Comparison of ENCODE assay signal across 8 mouse cellular contexts in the genomic region with DNA sequence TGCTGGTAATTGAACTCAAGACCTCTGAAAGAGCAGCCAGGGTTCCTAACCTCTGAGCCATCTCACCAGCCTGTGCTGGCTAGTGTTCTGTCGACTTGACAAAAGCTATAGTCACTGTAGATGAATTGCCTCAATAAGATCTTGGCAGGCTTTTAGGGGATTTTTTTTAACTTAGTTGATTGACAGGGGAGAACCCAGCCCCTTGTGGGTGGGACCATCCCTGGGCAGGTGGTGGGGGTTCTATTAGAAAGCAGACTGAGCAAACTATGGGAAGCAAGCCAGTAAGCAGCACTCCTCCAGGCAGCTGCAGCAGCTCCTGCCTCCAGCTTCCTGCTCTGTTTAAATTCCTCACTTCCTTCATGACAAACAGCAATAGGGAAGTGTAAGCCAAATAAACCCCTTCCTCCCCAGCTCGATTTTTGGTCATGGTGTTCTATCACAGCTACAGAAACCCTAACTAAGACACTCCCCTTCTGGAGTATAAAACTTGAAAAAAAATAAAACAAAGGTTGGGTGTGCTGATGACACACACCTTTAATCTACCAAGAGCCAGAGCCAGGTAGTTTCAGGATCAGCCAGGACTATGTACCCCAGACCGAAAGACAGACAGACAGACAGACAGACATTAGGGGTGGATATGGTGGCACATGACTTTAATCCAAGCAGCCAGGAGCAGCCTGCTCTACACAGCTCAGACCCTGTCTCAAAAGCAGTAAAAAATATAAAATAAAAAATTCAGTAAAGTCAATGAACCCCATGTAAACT. TPM values are rescaled to one million over a fixed set of nuclear protein-coding genes. Genes with fewer than 3 reads are reported as not detected.
DNase-seq lines count a peak whose midpoint lies in the region; ATAC-seq lines count a peak whose summit lies in the region.

No protein-coding gene starts in this region.

- no peak overlapping the region for H3K4me2 ChIP-seq in forebrain, embryonic 11.5 days (ENCODE audit: low read depth, low read length, severe bottlenecking)
- no peak overlapping the region for H3K4me2 ChIP-seq in hindbrain, embryonic 16.5 days (ENCODE audit: low read length)
- no peak overlapping the region for H3K4me2 ChIP-seq in lung, embryonic 15.5 days

- no peak overlapping the region for H3K9ac ChIP-seq in forebrain, embryonic 11.5 days (ENCODE audit: low read length)
- no peak overlapping the region for H3K9ac ChIP-seq in hindbrain, embryonic 16.5 days (ENCODE audit: low read depth, low read length)
- H3K9ac ChIP-seq in lung, embryonic 15.5 days, result no peak overlapping the region

- no peaks in the 10 kb centered on the region for H3K27me3 ChIP-seq in forebrain, embryonic 11.5 days (ENCODE audit: control insufficient read depth, insufficient read depth, low read length)
- no peaks in the 10 kb centered on the region for H3K27me3 ChIP-seq in forebrain, embryonic 10.5 days (ENCODE audit: poor library complexity, severe bottlenecking)
- no peaks in the 10 kb centered on the region for H3K27me3 ChIP-seq in hindbrain, embryonic 16.5 days (replicated peaks; ENCODE audit: control insufficient read depth, insufficient read depth, low read length)
- H3K27me3 ChIP-seq in lung, embryonic 15.5 days, result no peaks in the 10 kb centered on the region

- no peak overlapping the region for H3K4me3 ChIP-seq in forebrain, embryonic 11.5 days (ENCODE audit: low read depth, low read length)
- no peak overlapping the region for H3K4me3 ChIP-seq in forebrain, embryonic 10.5 days
- H3K4me3 ChIP-seq in hindbrain, embryonic 16.5 days (ENCODE audit: low read length), result no peak overlapping the region
- no peak overlapping the region for H3K4me3 ChIP-seq in lung, embryonic 15.5 days

- H3K4me1 ChIP-seq in forebrain, embryonic 11.5 days (replicated peaks; ENCODE audit: control insufficient read depth, insufficient read depth, low read length), result no peaks in the 10 kb centered on the region
- no peaks in the 10 kb centered on the region for H3K4me1 ChIP-seq in forebrain, embryonic 10.5 days
- H3K4me1 ChIP-seq in hindbrain, embryonic 16.5 days (ENCODE audit: control insufficient read depth, insufficient read depth, low read depth, low read length), result no peaks in the 10 kb centered on the region
- 0 out of 2 replicates have a peak, but pooled peaks cover 3% of the 10 kb centered on the region for H3K4me1 ChIP-seq in lung, embryonic 15.5 days

- no peak overlapping the region for H3K27ac ChIP-seq in forebrain, embryonic 11.5 days (ENCODE audit: low read depth, low read length)
- no peak overlapping the region for H3K27ac ChIP-seq in forebrain, embryonic 10.5 days
- H3K27ac ChIP-seq in hindbrain, embryonic 16.5 days (ENCODE audit: low read depth, low read length), result no peak overlapping the region
- peak overlapping the region; percentile 48; the same call in 1 of the 2 replicates for H3K27ac ChIP-seq in lung, embryonic 15.5 days

- peaks cover 6% of the 10 kb centered on the region; the same call in 1 of the 2 replicates for H3K9me3 ChIP-seq in forebrain, embryonic 11.5 days (ENCODE audit: control insufficient read depth, low read length)
- peaks cover 12% of the 10 kb centered on the region; the same call in 1 of the 2 replicates for H3K9me3 ChIP-seq in forebrain, embryonic 10.5 days
- H3K9me3 ChIP-seq in hindbrain, embryonic 16.5 days (ENCODE audit: control insufficient read depth, low read length), result no peaks in the 10 kb centered on the region
- H3K9me3 ChIP-seq in lung, embryonic 15.5 days, result no peaks in the 10 kb centered on the region

- 0 out of 2 replicates have a peak, but pooled peaks have one; percentile 10 for ATAC-seq in forebrain, embryonic 11.5 days (replicated peaks; ENCODE audit: low FRiP score)
- ATAC-seq in hindbrain, embryonic 16.5 days, result peak; percentile 77
- peak; percentile 84 for ATAC-seq in lung, embryonic 15.5 days (ENCODE audit: borderline replicate concordance, extremely low read depth, low FRiP score, low TSS enrichment)

- WGBS in forebrain, embryonic 11.5 days, result 88% methylated on average over 3 of the region's 3 CpGs
- WGBS in forebrain, embryonic 10.5 days, result 91% methylated on average over 3 of the region's 3 CpGs
- 69% methylated on average over 3 of the region's 3 CpGs for WGBS in hindbrain, embryonic 16.5 days
- 56% methylated on average over 3 of the region's 3 CpGs for WGBS in lung, embryonic 15.5 days

- H3K36me3 ChIP-seq in forebrain, embryonic 11.5 days (ENCODE audit: control insufficient read depth, insufficient read depth, low read length), result peaks cover 2% of the 10 kb centered on the region; the same call in 1 of the 2 replicates
- H3K36me3 ChIP-seq in forebrain, embryonic 10.5 days (replicated peaks), result peaks cover 56% of the 10 kb centered on the region
- 0 out of 2 replicates have a peak, but pooled peaks cover 2% of the 10 kb centered on the region for H3K36me3 ChIP-seq in hindbrain, embryonic 16.5 days (ENCODE audit: control insufficient read depth, insufficient read depth, low read length)
- peaks cover 9% of the 10 kb centered on the region; the same call in 1 of the 2 replicates for H3K36me3 ChIP-seq in lung, embryonic 15.5 days

- DNase-seq in forebrain, embryonic 11.5 days (ENCODE audit: low spot score), result no peak
- DNase-seq in forebrain, embryonic 10.5 days (ENCODE audit: extremely low spot score, low spot score), result no peak
- peak; percentile 46 to 58 for DNase-seq in right cerebral cortex, postnatal 10 days (ENCODE audit: low spot score in 2 of 2)
- no peak for DNase-seq in right cerebral cortex, postnatal 14 days
- DNase-seq in cerebellum, adult 11 months, result no peak
- DNase-seq in thymus, postnatal 10 days (ENCODE audit: low spot score in 2 of 2), result no peak

RNA-seq across cellular contexts. Expression of gene Elf2, which starts 13.6 kb away (rescaled TPM):
- 46.7 and 48.3 TPM in 2 replicates for polyA plus RNA-seq in forebrain, embryonic 11.5 days (2014; fragmentation: Nextera tagmentation; extraction: Ambion mirVana)
- 41.6 and 44.2 TPM in 2 replicates for polyA plus RNA-seq in forebrain, embryonic 10.5 days (2016; fragmentation: Nextera tagmentation; extraction: Ambion mirVana)
- polyA plus RNA-seq in hindbrain, embryonic 16.5 days (2015; fragmentation: Nextera tagmentation; extraction: Ambion mirVana), result 30.2 and 31.4 TPM in 2 replicates
- 69.9 and 73.4 TPM in 2 replicates for polyA plus RNA-seq in lung, embryonic 15.5 days (2015; fragmentation: Nextera tagmentation; extraction: Ambion mirVana)

Comparison
In these comparisons a context has a peak if more than half of its experiments do, and no peak if none do; other contexts are left out.
1. DNase-seq: peak in right cerebral cortex, postnatal 10 days (2 of 2); none in forebrain, embryonic 11.5 days (single experiment), forebrain, embryonic 10.5 days (single experiment), right cerebral cortex, postnatal 14 days (single experiment), cerebellum, adult 11 months (single experiment) and thymus, postnatal 10 days (0 of 2).
2. ATAC-seq: peak in every context shown above with its lines; median percentile 84 in lung, embryonic 15.5 days; 77 in hindbrain, embryonic 16.5 days; 10 in forebrain, embryonic 11.5 days.